Mouse (Mus musculus): Measurements from ENCODE around the gene Des. TPM values are rescaled to one million over a fixed set of nuclear protein-coding genes. Genes with fewer than 3 reads are reported as not detected.

The Des gene
- total and polyA plus RNA-seq, 2 experiments from 2014 or later: 1.4 to 1.9 TPM

DNA sequence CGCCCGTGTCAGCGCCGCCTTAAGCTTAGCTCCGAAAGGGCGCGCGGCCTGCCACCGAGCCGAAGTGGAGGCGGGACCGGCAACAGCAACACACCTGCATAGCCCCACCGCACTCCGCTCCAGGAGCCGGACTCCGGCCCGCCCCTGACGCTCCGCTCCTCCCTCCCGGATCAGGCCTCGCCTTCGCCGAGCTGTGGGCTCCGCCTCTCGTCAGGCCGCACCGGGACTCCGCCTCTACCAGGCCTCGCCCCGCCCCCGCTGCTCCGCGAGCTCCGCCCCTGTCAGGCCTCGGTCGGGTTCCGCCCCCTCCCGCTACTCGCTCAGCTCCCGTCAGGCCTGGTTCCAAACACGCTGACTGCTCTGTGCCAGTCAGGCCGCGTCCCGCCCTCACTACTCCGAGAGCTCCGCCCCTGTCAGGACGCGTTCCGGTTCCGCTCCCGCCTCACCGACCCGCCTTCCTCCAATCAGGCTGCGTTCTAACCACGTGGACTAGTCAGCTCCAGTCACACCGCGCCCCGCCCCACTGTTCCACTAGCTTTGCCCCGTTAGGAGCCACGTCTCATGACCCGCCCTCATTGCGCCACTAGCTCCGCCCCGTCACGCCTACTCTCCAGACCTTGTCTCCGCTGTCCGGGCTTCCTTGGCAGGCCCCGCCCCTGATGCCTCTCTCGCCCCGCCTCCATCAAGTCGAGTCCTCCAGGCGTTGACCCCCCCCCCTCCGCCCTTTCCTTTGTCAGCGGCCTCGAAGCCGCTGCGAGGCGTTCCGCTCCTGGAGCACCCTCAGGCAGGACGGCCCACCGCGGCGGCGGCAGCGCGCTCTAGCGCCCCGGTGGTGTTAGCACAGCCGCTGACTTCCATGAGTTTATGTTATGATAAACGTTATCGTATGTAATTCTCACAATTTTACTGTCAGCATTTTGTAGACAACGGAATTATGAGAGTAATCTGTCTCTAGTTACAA, 42.6 kb upstream of the Des start, which contains the start of gene Dnpep:
Gene Dnpep (minus strand): TSS at position 750 of the 961 bp plus-strand sequence.
- peak; percentile 100 for DNase-seq (ENCODE audit: low spot score)
- Histone ChIP-seq H3K9me3 (ENCODE audit: low read length) (no peaks in the 10 kb centered on the region), H3K36me3 (ENCODE audit: insufficient read depth, low read length) (peaks cover 18% of the 10 kb centered on the region), H3K9ac (replicated peaks; ENCODE audit: low read length, poor library complexity, severe bottlenecking) (peak within 1 kb of the TSS; percentile 70), H3K4me2 (ENCODE audit: low read depth, low read length, poor library complexity, severe bottlenecking) (peak within 1 kb of the TSS; percentile 87), H3K4me1 (ENCODE audit: insufficient read depth, low read length) (peaks cover 5% of the 10 kb centered on the region; the same call in 1 of the 2 replicates), H3K4me3 (ENCODE audit: low read depth, low read length) (peak within 1 kb of the TSS; percentile 70), H3K27ac (ENCODE audit: low read depth, low read length) (peak within 1 kb of the TSS; percentile 85), H3K27me3 (ENCODE audit: insufficient read depth, low read length) (no peaks in the 10 kb centered on the region)
- TF ChIP-seq CTCF (IDR thresholded peaks at IDR 0.05): peak; percentile 84
- WGBS: under 1% methylated on average over 89 of the region's 92 CpGs
- ATAC-seq (ENCODE audit: low FRiP score): peak; percentile 98

DNA sequence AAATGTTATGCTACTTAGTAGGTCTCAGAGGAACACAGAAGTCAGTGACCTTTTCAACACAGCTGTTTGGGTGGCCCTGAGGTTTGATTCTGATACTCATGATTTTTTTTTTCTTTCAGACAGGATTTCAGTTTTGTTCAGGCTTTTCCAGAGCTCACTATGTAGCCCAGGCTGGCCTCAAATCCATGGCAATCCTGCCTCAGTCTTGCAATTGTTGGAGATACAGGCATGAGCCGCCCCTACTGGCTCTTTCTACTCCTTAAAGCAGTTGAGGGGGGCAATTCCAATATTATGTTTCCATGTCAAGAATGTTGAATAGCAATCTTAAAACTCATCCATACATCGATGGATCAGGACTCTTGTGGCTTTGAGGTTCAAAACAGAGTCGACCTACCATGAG, 41.8 kb upstream of the Des start:
- no peaks in the 10 kb centered on the region for H3K27me3 ChIP-seq (ENCODE audit: insufficient read depth, low read length)

GRCm38 (mm10) chr1:75318736-75319135, 41.4 kb upstream of the Des start:
- no peak overlapping the region for H3K27ac ChIP-seq (ENCODE audit: low read depth, low read length)
- no peak for TF ChIP-seq CTCF (IDR thresholded peaks at IDR 0.05)
- no peak for ATAC-seq (ENCODE audit: low FRiP score)

More for the DNA sequence above, 41.8 kb upstream of the Des start:
- ATAC-seq (ENCODE audit: low FRiP score) (no peak), DNase-seq (ENCODE audit: low spot score) (no peak)
- Histone ChIP-seq H3K4me2 (ENCODE audit: low read depth, low read length, poor library complexity, severe bottlenecking) (peak overlapping the region; percentile 21; the same call in 1 of the 2 replicates), H3K9ac (replicated peaks; ENCODE audit: low read length, poor library complexity, severe bottlenecking) (peak overlapping the region; percentile 19; the same call in 1 of the 2 replicates), H3K27ac (ENCODE audit: low read depth, low read length) (peak overlapping the region; percentile 55), H3K36me3 (ENCODE audit: insufficient read depth, low read length) (peaks cover 12% of the 10 kb centered on the region), H3K9me3 (ENCODE audit: low read length) (no peaks in the 10 kb centered on the region), H3K4me3 (ENCODE audit: low read depth, low read length) (peak overlapping the region; percentile 70; the same call in 1 of the 2 replicates), H3K4me1 (ENCODE audit: insufficient read depth, low read length) (peaks cover 5% of the 10 kb centered on the region; the same call in 1 of the 2 replicates)
- 72% methylated on average over 3 of the region's 3 CpGs for WGBS
- no peak for TF ChIP-seq CTCF (IDR thresholded peaks at IDR 0.05)

GRCm38 (mm10) chr1:75319166-75319565, 41.0 kb upstream of the Des start:
- Histone ChIP-seq H3K9ac (replicated peaks; ENCODE audit: low read length, poor library complexity, severe bottlenecking) (no peak overlapping the region), H3K9me3 (ENCODE audit: low read length) (no peaks in the 10 kb centered on the region), H3K27ac (ENCODE audit: low read depth, low read length) (no peak overlapping the region), H3K27me3 (ENCODE audit: insufficient read depth, low read length) (no peaks in the 10 kb centered on the region), H3K4me3 (ENCODE audit: low read depth, low read length) (no peak overlapping the region), H3K4me1 (ENCODE audit: insufficient read depth, low read length) (peaks cover 5% of the 10 kb centered on the region; the same call in 1 of the 2 replicates), H3K4me2 (ENCODE audit: low read depth, low read length, poor library complexity, severe bottlenecking) (no peak overlapping the region), H3K36me3 (ENCODE audit: insufficient read depth, low read length) (peaks cover 3% of the 10 kb centered on the region)
- ATAC-seq (ENCODE audit: low FRiP score): no peak
- 93% methylated on average over 10 of the region's 10 CpGs for WGBS
- DNase-seq (ENCODE audit: low spot score): no peak
- no peak for TF ChIP-seq CTCF (IDR thresholded peaks at IDR 0.05)

More at GRCm38 (mm10) chr1:75318736-75319135, 41.4 kb upstream of the Des start:
- Histone ChIP-seq H3K36me3 (ENCODE audit: insufficient read depth, low read length) (peaks cover 7% of the 10 kb centered on the region), H3K27me3 (ENCODE audit: insufficient read depth, low read length) (no peaks in the 10 kb centered on the region), H3K4me3 (ENCODE audit: low read depth, low read length) (no peak overlapping the region), H3K4me1 (ENCODE audit: insufficient read depth, low read length) (peaks cover 5% of the 10 kb centered on the region; the same call in 1 of the 2 replicates), H3K9ac (replicated peaks; ENCODE audit: low read length, poor library complexity, severe bottlenecking) (no peak overlapping the region), H3K4me2 (ENCODE audit: low read depth, low read length, poor library complexity, severe bottlenecking) (no peak overlapping the region), H3K9me3 (ENCODE audit: low read length) (no peaks in the 10 kb centered on the region)
- DNase-seq (ENCODE audit: low spot score): no peak
- 91% methylated on average over 4 of the region's 4 CpGs for WGBS

DNA sequence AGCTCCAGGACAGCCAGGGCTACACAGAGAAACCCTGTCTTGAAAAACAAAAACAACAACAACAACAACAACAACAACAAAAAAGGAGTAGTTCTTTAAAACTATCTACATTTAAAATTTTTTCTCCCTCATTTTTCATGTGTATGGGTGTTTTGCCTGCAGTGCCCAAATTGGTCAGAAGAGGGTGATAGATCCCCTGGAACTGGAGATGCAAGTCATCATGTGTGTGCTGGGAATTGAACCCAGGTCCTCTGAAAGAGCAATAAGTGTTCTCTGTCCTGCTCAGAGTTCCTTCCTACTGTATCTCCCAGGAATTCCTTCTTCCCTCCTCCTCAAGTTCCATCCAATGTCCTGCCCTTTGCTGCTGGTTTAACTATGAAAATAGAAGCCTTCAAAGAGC, 32.7 kb upstream of the Des start:
- ATAC-seq (ENCODE audit: low FRiP score): no peak
- no peak; the same call in 1 of the 2 replicates for TF ChIP-seq CTCF (IDR thresholded peaks at IDR 0.05)
- Histone ChIP-seq H3K36me3 (ENCODE audit: insufficient read depth, low read length) (no peaks in the 10 kb centered on the region), H3K4me3 (ENCODE audit: low read depth, low read length) (no peak overlapping the region), H3K9ac (replicated peaks; ENCODE audit: low read length, poor library complexity, severe bottlenecking) (no peak overlapping the region), H3K9me3 (ENCODE audit: low read length) (no peaks in the 10 kb centered on the region), H3K4me1 (ENCODE audit: insufficient read depth, low read length) (no peaks in the 10 kb centered on the region), H3K27me3 (ENCODE audit: insufficient read depth, low read length) (no peaks in the 10 kb centered on the region), H3K4me2 (ENCODE audit: low read depth, low read length, poor library complexity, severe bottlenecking) (no peak overlapping the region), H3K27ac (ENCODE audit: low read depth, low read length) (no peak overlapping the region)
- no peak for DNase-seq (ENCODE audit: low spot score)

DNA sequence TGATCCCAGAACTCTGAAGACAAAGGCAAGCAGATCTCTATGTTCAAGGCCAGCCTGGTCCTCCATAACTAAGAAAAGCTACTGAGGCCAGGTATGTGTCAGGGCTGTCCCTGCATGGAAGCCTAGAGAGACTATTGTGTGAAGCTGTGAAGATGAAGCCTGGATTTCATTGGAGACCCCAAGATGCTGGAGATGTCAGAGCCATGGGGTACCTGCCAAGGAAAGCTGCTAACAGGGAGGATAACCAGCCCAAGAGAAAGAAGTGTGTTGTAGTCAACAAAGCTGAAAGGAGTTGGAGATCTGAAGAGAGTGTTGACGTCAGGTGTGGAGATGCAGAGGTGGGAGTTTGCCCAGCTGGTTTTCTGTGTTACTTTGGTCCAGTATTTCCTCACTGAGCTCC, 28.9 kb upstream of the Des start:
- Histone ChIP-seq H3K4me2 (ENCODE audit: low read depth, low read length, poor library complexity, severe bottlenecking) (no peak overlapping the region), H3K9me3 (ENCODE audit: low read length) (no peaks in the 10 kb centered on the region), H3K36me3 (ENCODE audit: insufficient read depth, low read length) (no peaks in the 10 kb centered on the region), H3K4me1 (ENCODE audit: insufficient read depth, low read length) (no peaks in the 10 kb centered on the region), H3K9ac (replicated peaks; ENCODE audit: low read length, poor library complexity, severe bottlenecking) (no peak overlapping the region), H3K27ac (ENCODE audit: low read depth, low read length) (no peak overlapping the region), H3K4me3 (ENCODE audit: low read depth, low read length) (no peak overlapping the region), H3K27me3 (ENCODE audit: insufficient read depth, low read length) (no peaks in the 10 kb centered on the region)
- DNase-seq (ENCODE audit: low spot score) (no peak), ATAC-seq (ENCODE audit: low FRiP score) (no peak)
- TF ChIP-seq CTCF (IDR thresholded peaks at IDR 0.05): no peak
- WGBS: 74% methylated on average over 1 of the region's 1 CpGs
